Mouse (Mus musculus): ENCODE measurements around the gene 1700029I15Rik.

1700029I15Rik gene

GRCm38 (mm10) chr2:92423702-92424461, 41.5 kb downstream of the 1700029I15Rik start:
- in situ Hi-C loops (cut with MboI; ENCODE audit: unreplicated experiment in 2 of 2) = no loop called here

- in situ Hi-C loops (cut with MboI; ENCODE audit: unreplicated experiment in 2 of 2) = no loop called here
These were observed 42.3 kb downstream of the 1700029I15Rik start for GRCm38 (mm10) chr2:92424462-92425308.

- in situ Hi-C loops (cut with MboI; ENCODE audit: unreplicated experiment in 2 of 2) = no loop called here
These were observed 43.0 kb downstream of the 1700029I15Rik start for GRCm38 (mm10) chr2:92425366-92425765.

- in situ Hi-C loops (cut with MboI; ENCODE audit: unreplicated experiment in 2 of 2) = no loop called here
These were observed 44.1 kb downstream of the 1700029I15Rik start for GRCm38 (mm10) chr2:92426426-92426825.

- in situ Hi-C loops (cut with MboI; ENCODE audit: unreplicated experiment in 2 of 2) = no loop called here
These were observed 45.5 kb downstream of the 1700029I15Rik start for GRCm38 (mm10) chr2:92427882-92428281.

GRCm38 (mm10) chr2:92430089-92430488, 47.8 kb downstream of the 1700029I15Rik start:
- in situ Hi-C loops (cut with MboI; ENCODE audit: unreplicated experiment in 2 of 2) = loop anchor here in 1 of 2 experiments (5.0 to 10.0 kb wide), 2 partner anchors 123 to 245 kb away; no protein-coding TSS in a partner anchor

GRCm38 (mm10) chr2:92430723-92431541, 48.6 kb downstream of the 1700029I15Rik start:
- in situ Hi-C loops (cut with MboI; ENCODE audit: unreplicated experiment in 2 of 2) = loop anchor here in 1 of 2 experiments (5.0 to 10.0 kb wide), 2 partner anchors 124 to 246 kb away; no protein-coding TSS in a partner anchor

GRCm38 (mm10) chr2:92431611-92432179, 49.4 kb downstream of the 1700029I15Rik start:
- in situ Hi-C loops (cut with MboI; ENCODE audit: unreplicated experiment in 2 of 2) = loop anchor here in 1 of 2 experiments (5.0 to 10.0 kb wide), 2 partner anchors 124 to 247 kb away; no protein-coding TSS in a partner anchor

GRCm38 (mm10) chr2:92432299-92433295, 50.3 kb downstream of the 1700029I15Rik start:
- in situ Hi-C loops (cut with MboI; ENCODE audit: unreplicated experiment in 2 of 2) = loop anchor here in 1 of 2 experiments (5.0 to 10.0 kb wide), 2 partner anchors 125 to 248 kb away; no protein-coding TSS in a partner anchor

GRCm38 (mm10) chr2:92433578-92434374, 51.4 kb downstream of the 1700029I15Rik start, which contains the start of gene Cry2:
Gene Cry2, minus strand, starts transcription at chr2:92434043.
- in situ Hi-C loops (cut with MboI; ENCODE audit: unreplicated experiment in 2 of 2) = loop anchor here in 1 of 2 experiments (5.0 to 10.0 kb wide), 2 partner anchors 126 to 249 kb away; no protein-coding TSS in a partner anchor

GRCm38 (mm10) chr2:92434375-92434745, 52.0 kb downstream of the 1700029I15Rik start:
- in situ Hi-C loops (cut with MboI; ENCODE audit: unreplicated experiment in 2 of 2) = loop anchor here in 1 of 2 experiments (5.0 to 10.0 kb wide), 2 partner anchors 127 to 250 kb away; no protein-coding TSS in a partner anchor

- in situ Hi-C loops (cut with MboI; ENCODE audit: unreplicated experiment in 2 of 2) = loop anchor here in 1 of 2 experiments (5.0 to 10.0 kb wide), 2 partner anchors 250 to 448 kb away; no protein-coding TSS in a partner anchor
These were observed 52.7 kb downstream of the 1700029I15Rik start for GRCm38 (mm10) chr2:92435023-92435422.
